Mouse (Mus musculus): Measurements from ENCODE around the gene Gm20388.

Gm20388 gene

DNA sequence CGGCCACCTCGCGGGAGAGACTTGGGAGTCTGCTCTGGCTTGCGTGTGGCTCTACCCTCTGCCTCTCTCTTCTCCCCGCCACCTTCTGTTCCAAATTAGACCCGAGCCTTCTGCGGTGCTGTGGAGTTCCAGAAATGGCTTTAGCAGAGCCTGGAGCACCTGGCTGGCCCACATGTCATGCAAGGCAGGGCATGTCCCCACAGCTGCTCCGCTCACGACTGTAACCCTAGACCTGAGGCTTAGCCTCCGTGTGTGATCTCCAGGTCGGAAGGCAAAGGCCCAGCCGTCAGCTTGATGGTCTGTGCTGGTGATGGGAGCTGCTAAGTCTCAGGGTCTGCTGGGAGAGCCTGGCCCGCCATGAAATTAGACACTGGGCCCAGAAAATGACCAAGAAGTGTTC is 348.6 kb downstream of the Gm20388 start:
- in situ Hi-C loops (cut with MboI), result no loop called here

- in situ Hi-C loops (cut with MboI), result no loop called here
Measured at GRCm38 (mm10) chr8:120260677-120261076, 350.0 kb downstream of the Gm20388 start.

DNA sequence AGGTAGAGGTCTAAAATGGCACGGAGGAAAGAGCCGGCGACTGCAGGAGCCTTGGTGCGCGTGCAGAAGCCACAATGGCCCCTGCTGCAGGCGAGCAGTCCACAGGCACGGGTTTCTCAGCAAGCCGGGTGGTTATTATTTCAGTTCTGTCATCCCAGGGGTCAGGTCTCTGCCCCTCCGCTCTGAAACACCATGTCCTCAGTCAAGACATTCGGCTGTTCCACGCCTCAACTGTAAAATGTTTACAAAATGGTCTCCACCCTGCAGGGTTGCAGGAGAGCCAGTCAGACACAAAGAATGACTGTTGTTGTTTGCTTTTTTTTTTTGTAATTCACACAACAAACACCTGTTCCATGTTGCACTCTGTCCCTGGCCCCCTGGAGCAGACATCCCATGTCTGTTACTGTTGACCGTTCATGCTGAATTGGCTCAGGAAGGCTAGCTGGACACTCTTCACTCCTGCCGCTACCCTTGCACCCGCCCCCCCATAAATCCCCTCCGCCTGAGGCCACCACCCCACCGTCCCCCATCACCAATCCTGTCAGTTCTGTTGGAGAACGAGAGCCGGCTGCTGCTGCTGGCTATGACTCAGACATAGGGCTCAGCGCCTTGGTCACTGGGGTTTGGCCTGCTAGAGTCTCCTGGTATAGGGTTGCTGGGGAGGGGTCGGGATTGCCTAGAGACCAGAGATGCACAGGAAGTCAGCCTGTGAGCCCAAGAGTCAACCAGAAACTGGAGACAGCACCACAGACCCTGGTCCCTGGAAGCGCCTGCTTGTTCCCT is 350.9 kb downstream of the Gm20388 start:
- in situ Hi-C loops (cut with MboI), result no loop called here

DNA sequence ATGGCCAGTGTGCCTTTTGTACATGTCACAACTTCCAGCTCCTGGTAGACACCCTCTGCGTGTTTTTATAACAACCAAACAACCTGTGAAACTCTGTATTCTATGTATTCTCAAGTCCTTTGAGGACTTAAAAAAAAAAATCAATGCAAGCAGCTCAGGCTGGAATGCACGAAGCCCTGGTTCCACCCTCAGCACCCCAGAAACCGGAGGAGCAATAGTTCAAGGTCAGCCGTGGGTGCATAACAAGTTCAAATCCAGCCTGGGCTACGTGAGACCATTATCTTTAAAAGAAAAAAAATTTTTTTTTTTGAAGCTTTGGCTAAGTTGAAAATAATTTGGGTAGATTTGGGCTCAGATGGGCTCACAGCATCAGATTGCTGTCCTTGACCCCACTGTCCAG is 353.2 kb downstream of the Gm20388 start:
- in situ Hi-C loops (cut with MboI), result no loop called here

DNA sequence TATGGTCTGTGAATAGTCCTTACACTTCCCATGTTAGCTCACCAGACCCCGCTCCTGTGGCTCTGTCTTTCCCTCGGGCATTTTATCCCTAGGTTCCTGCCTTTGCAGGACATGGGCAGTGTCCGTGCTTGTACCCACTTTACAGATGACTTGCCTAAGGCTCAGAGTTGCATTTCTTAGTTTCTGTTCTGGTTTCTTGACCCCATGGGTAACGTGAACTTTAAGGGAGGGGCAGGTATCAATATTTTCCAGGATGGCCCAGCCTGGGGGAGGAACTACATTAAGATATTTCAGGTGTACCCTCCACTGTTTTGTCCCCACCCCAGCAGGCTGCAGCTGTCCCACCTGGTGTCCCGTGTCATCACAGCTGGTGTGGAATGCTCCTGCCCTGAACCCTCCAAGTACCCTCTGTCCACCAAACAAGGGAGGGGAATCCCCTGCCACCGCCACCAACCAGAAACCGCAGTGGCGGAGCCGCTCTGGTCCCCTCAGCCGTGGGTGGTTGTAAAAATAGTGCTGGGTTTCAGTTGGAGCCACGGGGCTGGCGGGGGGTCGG is 353.8 kb downstream of the Gm20388 start:
- in situ Hi-C loops (cut with MboI), result no loop called here

GRCm38 (mm10) chr8:120264944-120265453 is 354.4 kb downstream of the Gm20388 start:
- in situ Hi-C loops (cut with MboI), result no loop called here

GRCm38 (mm10) chr8:120265471-120265870 is 354.8 kb downstream of the Gm20388 start:
- in situ Hi-C loops (cut with MboI), result no loop called here

DNA sequence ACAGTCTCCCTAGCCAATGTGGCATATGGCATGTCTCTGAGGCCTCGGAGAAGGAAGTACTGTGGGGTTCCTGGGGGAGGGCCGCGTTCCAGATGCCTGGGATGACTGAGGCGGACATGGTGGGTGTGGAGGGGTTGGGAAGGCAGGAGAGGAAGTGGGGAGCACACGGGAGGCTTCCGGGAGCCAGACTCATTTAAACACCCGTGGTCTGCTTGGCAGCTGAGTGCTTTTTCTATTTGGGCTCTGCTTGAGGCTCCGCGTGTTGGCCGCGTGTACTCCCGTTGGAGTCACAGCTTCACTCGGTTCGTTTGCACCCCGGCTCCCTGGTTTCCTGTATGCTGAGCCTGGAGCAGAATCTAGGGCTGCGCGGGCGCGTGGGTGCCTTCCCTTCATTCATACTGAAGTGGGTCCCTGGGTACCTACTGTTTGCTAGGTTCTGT is 357.9 kb downstream of the Gm20388 start:
- in situ Hi-C loops (cut with MboI), result no loop called here

GRCm38 (mm10) chr8:120270449-120270848 is 359.8 kb downstream of the Gm20388 start:
- in situ Hi-C loops (cut with MboI), result no loop called here

- in situ Hi-C loops (cut with MboI), result no loop called here
Measured at GRCm38 (mm10) chr8:120273430-120273829, 362.8 kb downstream of the Gm20388 start.

- in situ Hi-C loops (cut with MboI), result no loop called here
Measured at GRCm38 (mm10) chr8:120276051-120276890, 365.6 kb downstream of the Gm20388 start.

DNA sequence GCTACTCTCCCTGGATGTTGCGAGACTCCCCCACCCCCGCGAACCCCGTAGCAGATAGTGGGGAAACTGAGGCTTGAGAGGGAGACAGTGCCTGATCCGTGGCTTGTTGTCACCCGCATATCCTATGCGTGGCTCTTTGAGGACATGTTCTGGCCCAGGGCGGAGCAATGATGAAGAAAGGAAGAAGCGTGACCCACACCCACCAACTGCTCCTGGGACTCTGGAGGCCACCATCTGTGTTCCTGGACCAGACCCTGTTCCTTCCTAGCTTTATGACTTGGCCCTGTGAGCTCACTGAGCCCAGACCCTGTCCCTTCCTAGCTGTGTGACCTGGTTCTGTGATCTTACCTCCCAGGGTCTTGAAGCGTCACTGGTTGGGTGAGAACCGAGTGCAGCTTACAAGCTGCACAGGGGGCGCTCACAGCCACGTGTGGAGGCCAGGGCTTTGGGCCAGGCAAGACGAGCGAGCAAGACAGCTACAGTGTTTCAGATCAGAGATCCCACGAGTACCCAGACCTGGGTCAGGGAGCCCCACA is 366.3 kb downstream of the Gm20388 start:
- in situ Hi-C loops (cut with MboI), result no loop called here

DNA sequence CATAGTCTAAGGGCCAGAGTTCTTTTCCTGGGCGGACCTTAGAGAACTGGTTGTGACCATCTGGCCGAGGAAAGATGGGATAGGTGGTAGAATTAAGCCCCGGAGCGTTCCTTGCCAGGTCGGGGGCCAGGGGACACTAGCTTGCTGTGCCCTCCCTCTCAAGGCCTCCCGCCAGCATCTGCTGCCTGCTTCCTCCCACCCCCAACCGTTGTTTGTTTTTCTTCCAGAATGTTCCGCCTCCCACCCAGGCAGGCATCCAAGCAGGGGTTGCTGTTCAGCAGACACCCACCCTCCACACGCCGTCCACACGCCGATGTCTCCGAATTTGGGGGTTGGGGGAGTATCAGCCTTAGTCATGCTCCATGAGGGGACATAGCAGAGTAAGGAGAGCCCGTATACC is 367.4 kb downstream of the Gm20388 start:
- in situ Hi-C loops (cut with MboI), result no loop called here

- in situ Hi-C loops (cut with MboI), result no loop called here
Measured at GRCm38 (mm10) chr8:120279418-120279817, 368.8 kb downstream of the Gm20388 start.

GRCm38 (mm10) chr8:120281487-120281886 is 370.8 kb downstream of the Gm20388 start:
- in situ Hi-C loops (cut with MboI), result no loop called here

DNA sequence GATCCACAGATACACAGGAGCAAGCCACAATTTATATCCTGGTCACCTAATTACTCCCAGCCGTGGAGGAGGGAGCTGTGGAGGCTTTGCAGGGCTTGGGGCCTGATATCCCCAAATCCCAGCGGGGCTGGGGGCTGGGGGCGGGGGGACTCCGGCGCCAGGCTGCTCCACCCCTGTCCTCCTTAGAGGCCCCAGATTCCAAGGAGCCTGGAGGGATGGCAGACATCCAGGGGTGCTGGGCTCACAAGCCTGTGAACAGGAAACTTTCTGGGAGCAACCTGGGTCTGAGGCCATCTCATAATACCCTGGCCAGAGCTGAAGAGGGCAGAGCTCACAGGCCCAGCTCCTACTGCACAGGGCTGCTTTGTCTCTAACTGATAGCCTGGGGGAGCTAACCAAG is 371.8 kb downstream of the Gm20388 start:
- in situ Hi-C loops (cut with MboI), result no loop called here

DNA sequence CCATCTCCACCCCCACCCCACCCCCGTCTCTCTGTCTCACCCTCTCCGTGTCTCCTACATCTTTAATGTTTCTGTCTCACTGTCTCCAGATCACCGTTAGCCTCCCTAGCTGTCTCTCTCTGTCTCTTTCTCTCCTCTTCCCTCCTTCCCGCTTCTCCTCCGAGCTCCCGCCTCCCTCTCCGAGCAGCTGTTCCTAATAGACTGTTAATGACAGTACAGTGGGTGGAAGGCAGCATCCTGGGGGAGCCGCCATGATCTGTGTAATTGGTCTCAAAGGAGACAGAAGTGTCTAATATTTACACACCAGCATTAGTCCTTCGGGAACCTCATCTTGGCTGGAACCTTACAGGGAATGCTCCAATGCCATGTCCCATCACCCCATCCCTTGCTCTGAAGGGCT is 373.6 kb downstream of the Gm20388 start:
- in situ Hi-C loops (cut with MboI), result no loop called here

- in situ Hi-C loops (cut with MboI), result no loop called here
Measured at GRCm38 (mm10) chr8:120285033-120285432, 374.4 kb downstream of the Gm20388 start.

- in situ Hi-C loops (cut with MboI), result no loop called here
Measured at GRCm38 (mm10) chr8:120285878-120286277, 375.2 kb downstream of the Gm20388 start.

GRCm38 (mm10) chr8:120288122-120288908 is 377.7 kb downstream of the Gm20388 start:
- in situ Hi-C loops (cut with MboI), result no loop called here

- in situ Hi-C loops (cut with MboI), result no loop called here
Measured at GRCm38 (mm10) chr8:120289191-120289590, 378.6 kb downstream of the Gm20388 start.
